Mouse (Mus musculus): ENCODE measurements at regions not wholly inside any gene's neighbourhood (a gene's known extent, or its start where the extent isn't known, plus 50 kb on each side); places are given as distances from the start of the nearest gene placed in this dataset.

DNA sequence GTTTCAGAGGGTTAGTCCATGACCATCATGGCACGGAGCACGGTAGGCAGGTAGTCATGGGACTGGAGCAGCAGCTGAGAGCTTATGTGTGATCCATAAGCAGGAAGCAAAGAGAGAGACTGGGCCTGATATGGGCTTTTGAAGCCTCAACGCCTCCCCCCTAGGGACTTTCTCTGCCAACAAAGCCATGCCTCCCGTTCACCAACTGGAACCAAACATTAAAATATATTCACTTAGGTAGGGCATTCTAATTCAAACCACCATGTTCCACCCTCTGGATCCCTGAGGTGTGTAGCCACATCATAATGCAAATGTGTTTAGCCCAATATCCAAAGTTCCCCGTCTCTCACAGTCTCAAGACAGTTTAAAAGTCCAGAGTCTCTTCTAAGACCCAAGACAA, 85.3 kb upstream of the Ltbp1 start:
- no peak for DNase-seq (ENCODE audit: low read depth, low spot score)

DNA sequence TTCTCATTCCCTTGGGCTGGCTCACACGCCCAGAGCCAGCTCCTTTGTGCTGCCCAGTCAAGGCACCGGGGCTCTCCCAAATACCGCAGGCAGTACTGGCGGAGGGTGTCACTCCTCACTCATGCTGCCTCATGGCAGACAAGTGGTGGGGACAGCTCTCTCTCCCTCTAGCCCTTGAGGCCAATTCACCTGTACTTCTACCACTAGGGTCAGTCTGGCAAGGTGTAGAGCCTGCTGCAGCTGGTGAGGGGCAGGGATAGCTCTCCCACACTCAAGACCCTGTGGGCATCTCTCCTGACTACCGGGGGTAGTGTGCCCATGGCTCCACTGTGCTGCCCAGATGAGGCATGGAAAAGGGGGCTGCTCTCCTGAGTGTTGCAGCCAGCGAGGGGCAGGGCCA, 84.0 kb upstream of the Ltbp1 start:
- DNase-seq (ENCODE audit: low read depth, low spot score), result no peak

DNA sequence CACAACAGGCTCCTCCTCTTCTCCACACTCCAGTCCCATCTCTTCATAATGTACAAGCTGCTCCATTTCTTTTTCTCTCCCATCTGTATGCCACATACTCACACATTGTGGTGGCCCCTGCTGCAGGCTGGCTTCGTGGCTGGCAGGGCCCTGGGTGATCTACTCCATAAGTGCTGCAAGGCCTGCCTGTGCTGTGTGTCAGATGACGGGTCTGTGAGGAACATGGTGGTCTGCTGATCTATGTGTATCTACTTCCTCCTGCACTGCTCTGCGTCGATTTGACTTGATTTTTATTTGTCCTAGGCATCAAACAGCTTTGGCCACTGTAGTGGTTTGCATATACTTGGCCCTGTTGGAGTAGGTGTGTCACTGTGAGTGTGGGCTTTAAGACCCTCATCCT, 83.4 kb upstream of the Ltbp1 start:
- no peak for DNase-seq (ENCODE audit: low read depth, low spot score)

DNA sequence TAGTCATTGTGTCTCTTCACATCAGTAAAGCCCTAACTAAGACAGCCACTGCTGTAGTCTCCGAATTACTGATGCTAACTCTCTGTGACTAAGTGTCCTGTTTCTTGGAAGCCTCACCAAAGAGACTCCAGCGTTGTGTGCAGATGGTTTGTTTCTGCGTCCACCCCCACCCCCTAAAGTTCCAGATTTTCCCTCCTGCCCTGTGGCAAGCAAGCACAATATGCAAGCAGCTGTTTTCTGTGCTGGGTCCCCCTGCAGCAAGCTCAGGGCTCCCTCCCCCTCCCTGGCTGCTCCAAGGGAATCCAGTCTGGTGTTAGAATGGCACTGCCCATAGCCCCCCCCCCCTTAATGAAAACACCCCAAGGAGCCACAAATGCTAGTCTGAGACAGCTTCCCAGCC, 82.8 kb upstream of the Ltbp1 start:
- peak; percentile 75 for DNase-seq (ENCODE audit: low read depth, low spot score)

DNA sequence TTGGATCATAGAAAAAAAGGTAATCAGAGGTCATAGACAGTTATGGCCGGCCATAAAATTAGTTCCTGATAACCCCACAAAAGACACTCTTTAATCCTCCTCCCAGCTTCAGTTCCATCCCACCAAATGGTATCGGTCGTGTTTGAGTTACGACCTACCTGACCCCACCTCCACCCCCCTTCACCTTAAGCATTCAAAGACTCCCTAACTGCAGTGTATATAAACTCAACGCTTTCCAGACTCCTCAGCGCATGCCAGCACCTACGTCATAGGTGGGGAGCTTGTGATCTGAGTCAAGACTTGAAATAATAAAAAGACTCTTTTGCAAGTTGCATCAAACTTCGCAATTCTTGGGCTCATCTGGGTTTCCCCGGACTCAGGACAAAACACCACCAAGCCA, 82.3 kb upstream of the Ltbp1 start:
- DNase-seq (ENCODE audit: low read depth, low spot score), result no peak

DNA sequence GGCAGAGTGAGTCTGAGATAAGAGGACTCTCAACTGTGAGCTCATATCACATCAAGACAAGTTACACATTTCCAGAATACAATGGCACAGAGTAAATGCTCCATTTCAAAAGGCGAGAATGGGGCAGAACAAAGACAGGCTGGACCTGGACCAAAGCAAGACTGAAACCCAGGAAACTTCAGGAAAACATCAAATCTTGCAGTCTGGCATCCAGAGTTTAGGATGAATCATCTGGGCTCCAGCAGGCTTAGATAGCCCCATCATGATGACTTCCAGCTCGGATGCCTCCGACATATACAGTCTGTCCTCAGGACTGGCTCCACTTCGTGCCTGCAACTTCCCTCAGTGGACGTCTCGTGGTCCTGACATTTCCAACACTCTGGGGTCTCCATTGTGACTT, 80.2 kb upstream of the Ltbp1 start:
- DNase-seq (ENCODE audit: low read depth, low spot score), result no peak

DNA sequence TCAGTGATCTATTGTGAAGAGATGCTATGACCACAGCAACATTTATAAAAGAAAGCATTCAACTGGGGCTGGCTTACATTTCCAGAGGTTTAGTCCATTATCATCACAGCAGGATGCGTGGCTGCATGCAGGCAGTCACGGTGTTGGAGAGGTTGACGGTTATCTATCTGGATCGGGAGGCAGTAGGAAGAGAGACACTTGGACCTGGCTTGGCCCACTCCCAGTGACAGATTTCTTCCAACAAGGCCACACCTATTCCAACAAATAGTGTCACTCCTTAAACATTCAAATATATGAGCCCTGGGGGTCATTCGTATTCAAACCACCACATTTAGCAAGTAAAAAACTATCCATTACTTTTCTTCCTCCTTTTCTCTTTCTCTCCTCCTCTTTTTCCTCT, 77.4 kb upstream of the Ltbp1 start:
- no peak for DNase-seq (ENCODE audit: low read depth, low spot score)

DNA sequence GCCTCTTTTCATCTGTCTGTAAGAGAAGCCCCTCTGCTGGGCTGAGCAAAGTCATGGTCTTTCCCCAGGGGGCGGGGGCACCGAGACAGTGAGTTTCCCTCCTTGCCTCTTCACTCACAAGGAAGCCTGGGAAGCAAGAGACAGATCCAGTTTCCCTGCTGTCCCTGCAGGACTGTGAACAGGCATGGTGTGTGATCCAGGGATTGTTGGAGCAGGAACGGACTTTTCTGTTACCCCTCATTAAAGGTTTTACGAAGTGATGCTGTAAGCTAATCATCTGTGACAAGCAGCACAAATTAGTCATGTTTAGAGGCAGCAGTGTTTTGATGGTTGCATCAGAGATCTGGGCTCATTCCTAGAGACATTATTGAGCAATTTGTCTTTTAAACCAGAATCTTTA, 73.8 kb upstream of the Ltbp1 start:
- DNase-seq (ENCODE audit: low read depth, low spot score), result no peak

DNA sequence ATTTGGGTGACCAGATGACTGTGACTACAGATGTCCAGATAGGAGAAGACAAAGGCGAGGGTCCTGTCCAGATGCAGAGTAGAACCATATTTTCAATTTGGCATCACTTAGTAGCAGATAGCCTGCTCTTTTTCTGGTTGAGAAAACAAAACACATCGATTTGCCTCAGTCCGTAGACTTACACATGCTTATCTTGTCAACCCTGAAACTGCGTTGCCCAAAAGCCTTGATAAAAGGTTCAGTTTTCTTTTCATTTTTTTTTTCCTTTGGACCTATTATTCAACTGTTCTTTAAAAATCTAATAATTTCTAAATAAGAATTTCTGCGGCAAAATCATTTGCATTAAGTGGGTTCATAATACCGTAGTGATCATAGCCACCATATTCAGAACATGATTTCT, 64.0 kb upstream of the Ltbp1 start:
- no peak for DNase-seq (ENCODE audit: low read depth, low spot score)

DNA sequence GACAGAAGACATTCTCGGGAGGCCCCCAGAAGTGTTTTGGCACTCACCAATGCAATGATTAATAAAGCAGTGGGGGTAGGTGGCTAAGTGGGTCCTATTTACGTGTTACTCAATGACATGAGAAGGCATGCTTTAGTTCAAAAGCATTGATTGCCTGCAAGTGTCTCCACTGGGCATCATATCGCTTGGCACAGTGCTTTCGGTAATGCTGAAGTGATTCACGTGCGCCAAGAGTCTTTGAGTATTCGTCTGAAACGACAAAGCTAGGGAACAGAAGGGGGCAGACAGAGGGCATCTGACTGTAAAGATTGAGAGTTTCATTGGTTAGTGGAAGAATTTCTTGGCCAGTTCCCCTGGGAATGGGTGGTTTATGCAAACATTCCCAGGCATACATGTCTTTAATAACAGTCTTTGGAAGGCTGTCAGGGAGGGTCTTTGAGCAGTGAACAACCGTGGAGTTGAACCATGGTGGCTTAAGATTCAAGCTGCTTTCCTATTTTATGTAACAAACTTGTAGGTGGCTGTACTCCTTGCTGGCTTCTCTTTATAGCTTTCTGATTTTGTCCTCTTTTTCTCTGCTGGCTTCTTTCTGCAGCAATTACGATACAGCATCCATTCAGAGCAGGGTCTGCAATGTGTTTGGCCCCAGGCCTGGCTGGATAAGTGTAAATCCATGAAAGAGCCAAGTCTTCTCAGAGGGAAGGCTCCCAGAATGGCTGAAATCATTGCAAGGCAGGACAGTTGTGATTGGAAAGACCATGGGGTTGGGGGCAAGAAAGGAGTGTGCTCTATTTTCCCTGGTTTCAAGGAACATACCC, 62.2 kb upstream of the Ltbp1 start:
- DNase-seq (ENCODE audit: low read depth, low spot score), result no peak

DNA sequence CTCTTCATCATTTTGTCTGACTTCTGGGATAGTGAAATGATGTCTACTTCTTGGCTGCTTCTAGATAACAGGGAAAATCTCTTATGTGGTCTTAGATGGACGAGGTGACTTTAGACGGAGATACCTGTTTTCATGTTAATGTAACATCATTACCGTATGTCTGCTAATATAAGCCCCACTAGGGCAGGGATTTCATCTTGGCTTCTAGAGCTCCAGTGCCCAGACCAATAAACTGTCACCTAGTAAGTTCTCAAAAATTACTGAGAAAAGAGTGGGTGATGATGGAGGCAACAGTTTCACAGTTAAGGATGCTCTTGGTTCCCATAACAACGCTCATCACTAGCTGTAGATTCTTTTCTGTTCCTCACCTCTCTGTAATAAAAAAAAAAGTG, 61.6 kb upstream of the Ltbp1 start:
- DNase-seq (ENCODE audit: low read depth, low spot score), result peak; percentile 45

DNA sequence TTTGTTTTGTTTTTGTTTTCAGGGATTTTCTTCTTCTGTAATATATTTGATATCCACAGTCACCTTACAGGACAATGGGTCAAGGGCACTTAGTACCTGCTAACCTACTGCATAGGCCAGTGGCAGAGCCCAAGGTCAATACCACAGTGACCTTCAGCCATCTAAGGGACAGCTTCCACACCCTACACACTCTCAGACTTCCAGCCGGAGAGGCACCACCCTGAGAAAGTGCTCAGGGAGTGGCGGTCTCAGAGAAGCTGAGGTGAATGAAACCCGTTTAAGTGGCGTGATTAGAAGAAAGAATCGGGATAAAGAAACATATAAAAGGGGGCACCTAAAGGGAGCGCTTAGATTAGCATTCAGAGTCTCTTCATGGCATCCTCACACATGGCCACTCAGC, 60.2 kb upstream of the Ltbp1 start:
- DNase-seq (ENCODE audit: low read depth, low spot score), result no peak

DNA sequence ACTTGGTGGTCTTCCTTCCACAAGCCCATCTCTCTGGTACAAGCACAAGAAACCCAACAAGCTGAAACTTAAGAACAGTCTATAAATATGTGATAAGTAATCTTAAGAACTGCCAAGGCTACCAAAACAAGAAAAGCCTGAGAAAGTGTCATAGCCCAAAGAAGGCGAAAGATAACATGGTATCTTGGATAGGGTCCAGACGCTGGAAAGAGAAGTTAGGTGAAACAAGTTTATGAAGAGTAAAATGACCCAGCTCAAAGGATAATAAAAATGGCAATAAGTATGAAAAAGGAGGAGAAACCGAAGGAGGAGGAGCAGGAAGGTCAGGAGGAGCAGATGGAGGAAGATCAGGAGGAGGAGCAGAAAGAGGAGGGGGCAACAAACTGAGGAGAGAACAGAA, 56.9 kb upstream of the Ltbp1 start:
- no peak for DNase-seq (ENCODE audit: low read depth, low spot score)

DNA sequence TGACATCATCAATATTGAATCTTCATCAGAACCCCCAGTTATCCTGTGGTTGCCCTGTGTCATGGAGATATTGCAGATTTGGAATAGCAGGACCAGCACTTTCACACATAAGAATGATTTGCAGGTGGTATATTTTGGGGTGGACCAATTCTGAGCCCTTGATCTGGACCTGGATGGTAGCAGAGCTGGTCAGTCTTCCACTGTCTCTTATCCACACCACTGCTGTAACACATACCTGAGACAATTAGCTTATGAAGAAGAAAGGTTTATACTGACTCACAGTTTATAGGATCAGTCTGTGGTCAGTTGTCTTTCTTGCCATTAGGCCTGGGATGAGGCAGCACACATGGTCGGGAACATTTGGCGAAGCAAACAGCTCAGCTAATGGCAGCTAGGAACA, 55.1 kb upstream of the Ltbp1 start:
- DNase-seq (ENCODE audit: low read depth, low spot score), result no peak

DNA sequence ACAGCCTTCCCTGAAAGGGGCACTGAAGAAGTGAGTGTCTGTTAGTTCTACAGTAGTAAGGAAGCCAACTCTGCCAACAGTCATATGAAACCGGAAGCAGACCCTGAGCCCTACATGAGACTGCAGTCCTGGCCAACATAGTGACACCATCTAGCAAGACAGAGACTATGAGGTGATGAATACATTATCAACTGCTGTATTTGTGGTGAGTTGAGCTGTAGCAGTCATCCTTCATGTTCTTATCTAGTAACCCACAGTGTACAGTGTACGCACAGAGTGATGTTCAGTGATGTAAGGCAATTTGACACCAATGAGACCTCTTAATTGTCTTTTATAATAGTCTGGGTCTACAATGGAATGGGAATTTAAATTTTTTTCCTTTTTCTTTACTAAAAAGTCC, 50.4 kb upstream of the Ltbp1 start:
- DNase-seq (ENCODE audit: low read depth, low spot score), result no peak
